Mouse (Mus musculus) lung, adult 2 months (tissue): ENCODE measurements around the gene Lrrn1.

Experiments used
- CTCF ChIP-seq: fragments of 200-500 bp; IDR thresholded peaks from 2 replicates; pipeline ENCODE4 v1.5.1; 2011; ENCODE audit warnings: mild to moderate bottlenecking, low read length, control low read depth; ENCODE audit not compliant: insufficient read depth
- POLR2A ChIP-seq: fragments of 200-500 bp; IDR thresholded peaks from 2 replicates; pipeline ENCODE4 v1.6.1; 2011; ENCODE audit warnings: low read depth, mild to moderate bottlenecking, control low read depth, low read length, borderline replicate concordance; ENCODE audit errors: extremely low read depth

DNA sequence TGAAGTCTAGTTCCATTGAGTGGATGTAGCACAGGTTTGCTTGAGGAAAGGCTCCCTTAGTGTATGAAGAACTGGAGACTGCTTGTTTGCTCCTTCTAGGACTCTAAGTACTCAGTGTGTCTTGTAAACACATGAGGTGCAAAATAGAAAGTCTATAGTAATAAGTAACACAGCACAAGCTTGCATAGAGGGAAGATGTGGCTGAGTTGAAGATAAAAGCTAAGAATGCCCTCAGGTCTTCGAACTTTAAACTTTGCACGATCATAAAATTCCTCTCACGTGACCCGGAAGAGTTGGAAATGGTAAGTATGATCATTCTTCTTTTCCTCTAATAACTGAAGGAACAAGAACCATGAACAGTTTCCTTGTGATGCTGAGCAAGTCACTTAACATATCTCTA, 7.1 kb downstream of the Lrrn1 start:
- TF ChIP-seq CTCF (no peak), POLR2A (no peak)
